Mouse (Mus musculus): ENCODE measurements around the gene Ak6. TPM values are rescaled to one million over a fixed set of nuclear protein-coding genes. Genes with fewer than 3 reads are reported as not detected.

Ak6 gene
- polyA plus RNA-seq (2012; rRNA removed), result 203 and 359 TPM in 2 replicates

DNA sequence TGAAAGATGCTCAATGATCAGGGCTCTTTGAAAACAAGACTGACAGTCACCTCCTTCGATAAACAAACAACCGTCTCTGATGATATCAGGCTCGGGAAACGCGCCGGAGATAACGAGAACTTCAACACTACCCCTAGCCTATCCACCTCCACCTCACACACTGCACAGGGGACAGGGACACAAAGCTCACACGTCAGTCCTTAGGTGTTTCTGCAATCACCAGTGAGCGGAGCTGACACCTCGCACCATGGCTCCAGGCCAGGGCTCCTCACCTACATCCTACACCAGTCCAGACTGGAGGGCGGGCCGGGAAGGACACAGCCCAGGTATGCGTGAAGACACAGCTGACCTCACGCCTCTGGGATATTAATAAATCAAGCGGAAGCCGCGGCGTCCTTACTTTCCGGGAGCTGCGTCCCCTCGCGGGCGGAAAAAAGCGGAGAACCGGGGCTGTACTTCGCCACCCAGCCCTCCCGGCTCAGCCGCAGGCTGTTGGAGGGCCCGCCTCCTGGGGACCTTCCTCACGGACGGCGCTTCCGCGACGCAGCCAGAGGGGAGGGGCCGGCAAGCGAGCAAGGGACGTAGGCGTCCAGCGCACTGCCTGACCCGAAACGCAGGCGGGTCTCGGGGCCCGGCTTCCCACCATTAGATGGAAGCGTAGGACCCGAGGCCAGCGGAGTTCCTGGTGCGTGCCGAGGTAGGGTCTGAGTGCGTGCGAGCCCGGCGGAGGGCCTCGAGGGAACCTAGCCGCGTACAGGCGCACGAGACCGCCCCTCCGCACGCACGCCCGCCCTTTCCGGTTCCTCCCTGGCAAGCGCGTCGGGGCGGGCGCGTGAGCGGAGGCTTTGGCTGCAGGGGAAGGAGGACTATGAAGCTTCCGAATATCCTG lies at the start of gene Ak6, which contains the start of gene Rad17:
Gene Ak6, plus strand, starts transcription at position 430 of the 889 bp plus-strand sequence.
Gene Rad17, minus strand, starts transcription at position 502 of the 889 bp plus-strand sequence.
- H3K4me1 ChIP-seq (ENCODE audit: control insufficient read depth, insufficient read depth, low read length), result no peaks in the 10 kb centered on the region; the same call in 1 of the 2 replicates
- H3K27me3 ChIP-seq (ENCODE audit: control insufficient read depth, insufficient read depth, low read length), result no peaks in the 10 kb centered on the region
- H3K27ac ChIP-seq (ENCODE audit: control insufficient read depth, insufficient read depth, low read depth, low read length), result peak within 1 kb of the TSS; percentile 81
- H3K36me3 ChIP-seq (ENCODE audit: control insufficient read depth, insufficient read depth, low read length), result peaks cover 1% of the 10 kb centered on the region
- peak within 1 kb of the TSS; percentile 99 for H3K4me3 ChIP-seq (ENCODE audit: control insufficient read depth, low read depth, low read length)
- TF ChIP-seq CTCF (IDR thresholded peaks at IDR 0.05; ENCODE audit: control insufficient read depth, insufficient read depth, insufficient replicate concordance, low read depth, low read length) (no peak), POLR2A (IDR thresholded peaks at IDR 0.05; ENCODE audit: control insufficient read depth, low read depth, low read length) (peak; percentile 67)

DNA sequence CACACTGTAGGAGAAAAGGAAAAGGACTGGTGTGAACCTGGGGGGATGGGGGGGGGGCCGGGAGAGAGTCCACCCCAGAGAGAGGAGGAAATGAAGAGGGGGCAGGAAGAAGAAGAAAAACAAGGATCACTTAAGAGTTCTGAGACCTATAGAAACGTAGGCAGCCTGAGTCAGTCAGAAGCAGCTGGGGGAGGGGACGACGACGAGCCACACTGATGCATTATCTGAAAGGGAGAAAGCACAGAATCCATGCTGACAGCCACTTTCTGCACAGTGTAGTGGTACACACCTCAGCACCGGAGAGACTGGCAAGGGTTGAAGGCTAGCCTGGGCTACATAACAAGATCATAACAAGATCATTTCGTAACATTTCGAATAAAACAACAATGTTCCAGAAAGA lies 49.7 kb upstream of the Ak6 start:
- H3K27me3 ChIP-seq (ENCODE audit: control insufficient read depth, insufficient read depth, low read length), result no peaks in the 10 kb centered on the region
- no peaks in the 10 kb centered on the region for H3K36me3 ChIP-seq (ENCODE audit: control insufficient read depth, insufficient read depth, low read length)
- H3K4me1 ChIP-seq (ENCODE audit: control insufficient read depth, insufficient read depth, low read length), result no peaks in the 10 kb centered on the region
- H3K4me3 ChIP-seq (ENCODE audit: control insufficient read depth, low read depth, low read length), result no peak overlapping the region
- no peak overlapping the region for H3K27ac ChIP-seq (ENCODE audit: control insufficient read depth, insufficient read depth, low read depth, low read length)
- no peak for TF ChIP-seq CTCF (IDR thresholded peaks at IDR 0.05; ENCODE audit: control insufficient read depth, insufficient read depth, insufficient replicate concordance, low read depth, low read length)
- no peak for TF ChIP-seq POLR2A (IDR thresholded peaks at IDR 0.05; ENCODE audit: control insufficient read depth, low read depth, low read length)

DNA sequence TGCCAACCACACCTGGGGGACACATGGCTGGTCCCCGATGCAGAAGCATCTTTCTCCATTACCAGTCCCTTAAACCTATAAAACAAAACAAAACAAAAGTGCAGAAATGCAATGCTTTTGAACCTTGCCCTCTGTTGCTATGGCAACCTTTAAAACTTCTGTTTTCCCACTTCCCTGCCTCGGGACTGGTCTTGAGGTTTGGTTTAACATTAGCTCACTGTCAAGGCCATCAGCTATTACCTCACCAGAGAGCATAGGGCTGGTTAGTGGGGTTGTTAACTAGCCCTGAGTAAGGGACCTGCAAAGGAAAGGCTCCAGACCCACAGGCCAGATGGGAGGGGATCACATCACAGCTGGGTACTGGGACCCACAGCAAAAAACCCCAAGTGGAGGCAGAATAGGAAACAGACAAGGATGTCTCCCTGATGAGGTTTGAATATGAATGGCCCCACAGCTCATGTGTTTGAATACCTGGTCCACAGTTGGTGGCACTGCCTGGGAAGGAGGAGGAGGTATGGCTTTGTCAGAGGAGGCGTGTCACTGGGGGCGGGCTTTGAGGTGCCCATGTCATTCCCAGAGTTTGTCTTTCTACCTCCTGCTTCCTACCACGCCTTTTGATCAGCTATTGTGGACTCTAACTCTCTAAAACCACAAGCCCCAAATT lies 48.4 kb upstream of the Ak6 start:
- H3K4me1 ChIP-seq (ENCODE audit: control insufficient read depth, insufficient read depth, low read length), result no peaks in the 10 kb centered on the region
- H3K36me3 ChIP-seq (ENCODE audit: control insufficient read depth, insufficient read depth, low read length), result no peaks in the 10 kb centered on the region
- no peak overlapping the region for H3K4me3 ChIP-seq (ENCODE audit: control insufficient read depth, low read depth, low read length)
- TF ChIP-seq POLR2A (IDR thresholded peaks at IDR 0.05; ENCODE audit: control insufficient read depth, low read depth, low read length), result no peak
- no peak for TF ChIP-seq CTCF (IDR thresholded peaks at IDR 0.05; ENCODE audit: control insufficient read depth, insufficient read depth, insufficient replicate concordance, low read depth, low read length)
- H3K27me3 ChIP-seq (ENCODE audit: control insufficient read depth, insufficient read depth, low read length), result no peaks in the 10 kb centered on the region
- no peak overlapping the region for H3K27ac ChIP-seq (ENCODE audit: control insufficient read depth, insufficient read depth, low read depth, low read length)

DNA sequence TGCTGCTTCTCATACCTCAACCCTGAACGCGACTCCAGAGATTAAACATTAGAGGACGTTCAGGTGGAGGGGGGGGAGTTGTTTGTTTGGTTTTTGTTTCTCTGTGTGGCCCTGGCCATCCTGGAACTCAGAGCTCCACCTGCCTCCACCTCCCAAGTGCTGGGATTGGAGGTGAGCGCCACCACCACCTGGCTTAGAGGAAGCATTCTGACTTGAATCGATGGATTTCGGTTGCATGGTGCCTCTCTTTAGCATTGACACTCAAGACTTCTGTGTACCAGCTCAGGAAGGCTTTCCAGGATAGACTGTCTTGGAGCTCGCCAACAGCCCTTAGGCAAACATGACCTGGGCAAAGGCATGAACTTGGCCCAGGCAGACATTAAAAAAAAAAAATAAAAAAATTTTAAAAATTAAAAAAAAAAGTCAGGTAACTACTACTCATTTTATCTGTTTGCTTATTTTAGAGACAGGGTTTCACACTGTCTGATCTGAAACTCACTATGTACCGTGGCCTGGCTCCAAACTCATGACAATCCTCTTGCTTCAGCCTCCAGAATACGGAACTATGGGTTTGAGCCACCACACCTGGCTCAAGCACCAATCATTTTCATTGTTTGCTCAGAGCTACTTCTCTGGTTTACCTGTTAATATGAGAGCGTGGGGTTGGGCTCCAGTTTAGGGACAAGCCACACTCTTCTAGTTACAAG lies 47.6 kb upstream of the Ak6 start:
- no peaks in the 10 kb centered on the region for H3K36me3 ChIP-seq (ENCODE audit: control insufficient read depth, insufficient read depth, low read length)
- no peak overlapping the region for H3K4me3 ChIP-seq (ENCODE audit: control insufficient read depth, low read depth, low read length)
- no peaks in the 10 kb centered on the region for H3K4me1 ChIP-seq (ENCODE audit: control insufficient read depth, insufficient read depth, low read length)
- TF ChIP-seq POLR2A (IDR thresholded peaks at IDR 0.05; ENCODE audit: control insufficient read depth, low read depth, low read length), result no peak
- TF ChIP-seq CTCF (IDR thresholded peaks at IDR 0.05; ENCODE audit: control insufficient read depth, insufficient read depth, insufficient replicate concordance, low read depth, low read length), result no peak
- no peak overlapping the region for H3K27ac ChIP-seq (ENCODE audit: control insufficient read depth, insufficient read depth, low read depth, low read length)
- no peaks in the 10 kb centered on the region for H3K27me3 ChIP-seq (ENCODE audit: control insufficient read depth, insufficient read depth, low read length)

DNA sequence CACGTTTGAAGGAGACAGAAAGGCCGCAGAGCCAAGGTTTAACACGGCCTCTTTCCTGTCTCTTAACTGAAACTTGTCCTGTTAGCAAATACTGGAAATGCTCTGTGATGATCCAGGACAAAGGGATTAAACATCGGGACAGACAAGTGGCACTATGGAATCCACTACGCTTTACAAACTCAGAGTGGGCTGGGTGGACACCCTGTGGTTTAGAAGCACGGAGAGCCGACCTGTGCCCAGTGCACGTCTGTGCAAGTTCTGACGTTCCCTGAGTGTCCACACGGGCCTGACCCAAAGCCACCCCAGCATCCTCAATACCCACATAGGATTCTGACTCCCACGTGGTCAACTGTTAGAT lies 47.1 kb upstream of the Ak6 start:
- H3K4me3 ChIP-seq (ENCODE audit: control insufficient read depth, low read depth, low read length), result no peak overlapping the region
- no peaks in the 10 kb centered on the region for H3K4me1 ChIP-seq (ENCODE audit: control insufficient read depth, insufficient read depth, low read length)
- H3K36me3 ChIP-seq (ENCODE audit: control insufficient read depth, insufficient read depth, low read length), result no peaks in the 10 kb centered on the region

DNA sequence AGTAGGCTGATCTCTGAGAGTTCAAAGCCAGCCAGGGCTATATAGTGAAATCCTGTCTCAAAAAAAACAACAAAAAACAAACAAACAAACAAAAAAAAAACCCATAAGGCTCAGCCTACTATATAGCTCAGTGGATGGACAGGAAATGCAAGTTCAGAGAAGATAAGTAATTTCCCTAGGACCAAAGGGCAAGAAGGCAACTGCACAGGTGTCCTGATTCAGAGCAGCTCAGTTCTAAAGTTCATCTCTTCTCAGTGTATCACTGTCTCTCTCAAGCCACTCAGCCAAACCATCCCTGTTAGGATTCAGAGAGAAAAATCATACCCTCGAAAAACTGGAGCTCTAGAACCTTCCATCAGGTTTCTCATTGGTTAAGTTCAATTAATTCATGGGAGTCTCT lies 44.9 kb upstream of the Ak6 start:
- H3K27me3 ChIP-seq (ENCODE audit: control insufficient read depth, insufficient read depth, low read length), result no peaks in the 10 kb centered on the region
- no peak overlapping the region for H3K27ac ChIP-seq (ENCODE audit: control insufficient read depth, insufficient read depth, low read depth, low read length)
- no peak overlapping the region for H3K4me3 ChIP-seq (ENCODE audit: control insufficient read depth, low read depth, low read length)
- no peak for TF ChIP-seq CTCF (IDR thresholded peaks at IDR 0.05; ENCODE audit: control insufficient read depth, insufficient read depth, insufficient replicate concordance, low read depth, low read length)
- no peaks in the 10 kb centered on the region for H3K4me1 ChIP-seq (ENCODE audit: control insufficient read depth, insufficient read depth, low read length)
- H3K36me3 ChIP-seq (ENCODE audit: control insufficient read depth, insufficient read depth, low read length), result no peaks in the 10 kb centered on the region

More for the DNA sequence above, 47.1 kb upstream of the Ak6 start:
- TF ChIP-seq CTCF (IDR thresholded peaks at IDR 0.05; ENCODE audit: control insufficient read depth, insufficient read depth, insufficient replicate concordance, low read depth, low read length) (no peak), POLR2A (IDR thresholded peaks at IDR 0.05; ENCODE audit: control insufficient read depth, low read depth, low read length) (no peak)
- Histone ChIP-seq H3K27ac (ENCODE audit: control insufficient read depth, insufficient read depth, low read depth, low read length) (no peak overlapping the region), H3K27me3 (ENCODE audit: control insufficient read depth, insufficient read depth, low read length) (no peaks in the 10 kb centered on the region)

DNA sequence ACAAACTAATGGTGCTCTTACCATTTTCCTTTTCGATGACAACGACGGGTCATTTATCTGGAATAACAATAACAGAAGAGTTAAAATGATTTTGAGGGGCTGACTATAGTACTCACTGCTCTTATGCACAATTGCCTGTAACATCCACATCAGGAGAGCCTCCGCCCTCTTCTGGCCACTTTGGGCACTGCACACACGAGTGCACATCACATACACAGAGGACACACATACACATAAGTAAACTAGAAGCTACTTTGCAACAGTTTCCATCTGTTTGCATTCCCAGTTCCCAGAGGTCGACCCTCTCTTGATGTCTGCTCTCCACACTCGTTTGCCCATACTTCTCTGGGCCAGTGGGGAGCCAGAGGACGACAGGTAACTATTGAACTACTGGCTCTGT lies 43.0 kb upstream of the Ak6 start:
- Histone ChIP-seq H3K36me3 (ENCODE audit: control insufficient read depth, insufficient read depth, low read length) (no peaks in the 10 kb centered on the region), H3K4me3 (ENCODE audit: control insufficient read depth, low read depth, low read length) (no peak overlapping the region), H3K4me1 (ENCODE audit: control insufficient read depth, insufficient read depth, low read length) (no peaks in the 10 kb centered on the region; the same call in 1 of the 2 replicates), H3K27me3 (ENCODE audit: control insufficient read depth, insufficient read depth, low read length) (no peaks in the 10 kb centered on the region), H3K27ac (ENCODE audit: control insufficient read depth, insufficient read depth, low read depth, low read length) (no peak overlapping the region)
- TF ChIP-seq CTCF (IDR thresholded peaks at IDR 0.05; ENCODE audit: control insufficient read depth, insufficient read depth, insufficient replicate concordance, low read depth, low read length) (peak; percentile 72; the same call in 1 of the 2 replicates), POLR2A (IDR thresholded peaks at IDR 0.05; ENCODE audit: control insufficient read depth, low read depth, low read length) (no peak)
